Mouse (Mus musculus) heart, embryonic 11.5 days (tissue): ENCODE results near the gene Cyp4f13. TPM values are rescaled to one million over a fixed set of nuclear protein-coding genes. Genes with fewer than 3 reads are reported as not detected.

Experiments used
- ATAC-seq: fragments of 200-750 bp; cut with Nextera tagmentation; replicated peaks from 2 replicates; pipeline ENCODE4 v1.8.0; 2017; ENCODE audit warnings: moderate library complexity; ENCODE audit not compliant: insufficient number of reproducible peaks, low FRiP score, low TSS enrichment
- H3K27ac ChIP-seq: fragments of 300-500 bp; sonication (generic); 2 replicates; pipeline ENCODE4 v1.5.1; 2014; ENCODE audit warnings: mild to moderate bottlenecking, low read depth, low read length
- H3K27me3 ChIP-seq: fragments of 300-500 bp; sonication (generic); 2 replicates; pipeline ENCODE4 v1.6.1; 2014; ENCODE audit warnings: mild to moderate bottlenecking, low read length, mixed read lengths; ENCODE audit not compliant: control insufficient read depth, insufficient read depth
- H3K36me3 ChIP-seq: fragments of 300-500 bp; sonication (generic); 2 replicates; pipeline ENCODE4 v1.6.1; 2014; ENCODE audit warnings: mild to moderate bottlenecking, low read length, moderate library complexity, mixed read lengths; ENCODE audit not compliant: control insufficient read depth, insufficient read depth
- H3K4me1 ChIP-seq: fragments of 300-500 bp; sonication (generic); 2 replicates; pipeline ENCODE4 v1.6.1; 2014; ENCODE audit warnings: low read length; ENCODE audit not compliant: control insufficient read depth, insufficient read depth
- H3K4me2 ChIP-seq: fragments of 300-500 bp; sonication (generic); 2 replicates; pipeline ENCODE4 v1.6.1; 2014; ENCODE audit warnings: mild to moderate bottlenecking, moderate library complexity
- H3K4me3 ChIP-seq: fragments of 300-500 bp; sonication (generic); 2 replicates; pipeline ENCODE4 v1.5.1; 2014; ENCODE audit warnings: low read depth, low read length
- H3K9ac ChIP-seq: fragments of 300-500 bp; sonication (generic); 2 replicates; pipeline ENCODE4 v1.6.1; 2014; ENCODE audit warnings: mild to moderate bottlenecking, low read depth, low read length, moderate library complexity
- H3K9me3 ChIP-seq: fragments of 300-500 bp; sonication (generic); replicated peaks from 2 replicates; pipeline ENCODE4 v1.6.1; 2016; ENCODE audit warnings: low read length; ENCODE audit not compliant: control insufficient read depth
- WGBS: fragments of 180-500 bp; shearing (Covaris S2); extraction: QIAGEN DNeasy Blood & Tissue Kit; methylation state at CpG from one replicate; pipeline ENCODE4 v1.1.7; 2014; ENCODE audit not compliant: insufficient replicate concordance; 5-methylcytosine and 5-hydroxymethylcytosine counted together
- polyA plus RNA-seq: library from polyadenylated mRNA; unstranded; fragments of >200 nt; fragmentation: Nextera tagmentation; extraction: Ambion mirVana; gene quantifications from 2 replicates; pipeline ENCODE4 v1.2.1, GENCODE M21; 2014

The Cyp4f13 gene
- 7.4 and 9.0 TPM in 2 replicates for polyA plus RNA-seq

DNA sequence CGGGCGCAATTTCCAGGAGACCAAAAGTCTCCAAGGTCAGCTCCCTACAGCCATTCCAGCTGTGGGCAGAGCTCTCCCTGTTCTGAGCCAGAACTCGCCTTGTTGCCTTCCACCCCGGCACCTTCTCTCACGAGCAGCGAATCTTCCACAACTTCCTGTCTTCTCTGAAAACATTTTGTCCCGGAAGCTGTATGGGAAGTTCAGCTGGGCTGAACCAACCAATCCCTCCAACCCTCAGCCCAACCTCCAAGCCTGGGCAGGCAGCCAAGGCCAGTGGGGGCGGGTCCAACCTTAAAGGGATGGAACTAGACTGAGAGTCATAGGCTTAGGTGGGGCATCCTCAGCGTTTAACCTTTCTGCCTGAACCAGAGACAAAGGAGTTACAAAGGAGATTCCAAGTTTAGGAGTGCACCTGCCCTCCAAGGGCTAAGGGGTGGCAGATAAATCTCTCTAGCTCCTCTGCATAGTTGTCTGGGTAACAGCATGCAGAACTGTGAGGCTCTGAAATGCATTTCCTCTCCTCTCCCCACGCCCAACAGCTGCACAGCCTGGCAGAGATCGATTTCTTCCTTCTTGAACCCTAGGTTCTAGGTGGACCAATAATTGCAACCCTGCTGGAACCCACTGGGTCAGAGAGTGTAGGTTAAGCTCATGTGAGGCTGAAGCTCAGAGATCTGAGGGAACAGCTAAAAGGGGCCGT, at the start of gene Cyp4f13:
Cyp4f13 (minus strand) TSS at position 188 of the 700 bp plus-strand sequence.
- Histone ChIP-seq H3K36me3 (no peaks in the 10 kb centered on the region), H3K9me3 (no peaks in the 10 kb centered on the region), H3K4me2 (peak within 1 kb of the TSS; percentile 88), H3K4me3 (peak within 1 kb of the TSS; percentile 49), H3K9ac (peak within 1 kb of the TSS; percentile 60), H3K27ac (0 out of 2 replicates have a peak within 1 kb of the TSS, but pooled peaks have one; percentile 35), H3K27me3 (no peaks in the 10 kb centered on the region), H3K4me1 (peaks cover 11% of the 10 kb centered on the region)
- peak; percentile 92 for ATAC-seq
- 31% methylated on average over 12 of the region's 12 CpGs for WGBS

DNA sequence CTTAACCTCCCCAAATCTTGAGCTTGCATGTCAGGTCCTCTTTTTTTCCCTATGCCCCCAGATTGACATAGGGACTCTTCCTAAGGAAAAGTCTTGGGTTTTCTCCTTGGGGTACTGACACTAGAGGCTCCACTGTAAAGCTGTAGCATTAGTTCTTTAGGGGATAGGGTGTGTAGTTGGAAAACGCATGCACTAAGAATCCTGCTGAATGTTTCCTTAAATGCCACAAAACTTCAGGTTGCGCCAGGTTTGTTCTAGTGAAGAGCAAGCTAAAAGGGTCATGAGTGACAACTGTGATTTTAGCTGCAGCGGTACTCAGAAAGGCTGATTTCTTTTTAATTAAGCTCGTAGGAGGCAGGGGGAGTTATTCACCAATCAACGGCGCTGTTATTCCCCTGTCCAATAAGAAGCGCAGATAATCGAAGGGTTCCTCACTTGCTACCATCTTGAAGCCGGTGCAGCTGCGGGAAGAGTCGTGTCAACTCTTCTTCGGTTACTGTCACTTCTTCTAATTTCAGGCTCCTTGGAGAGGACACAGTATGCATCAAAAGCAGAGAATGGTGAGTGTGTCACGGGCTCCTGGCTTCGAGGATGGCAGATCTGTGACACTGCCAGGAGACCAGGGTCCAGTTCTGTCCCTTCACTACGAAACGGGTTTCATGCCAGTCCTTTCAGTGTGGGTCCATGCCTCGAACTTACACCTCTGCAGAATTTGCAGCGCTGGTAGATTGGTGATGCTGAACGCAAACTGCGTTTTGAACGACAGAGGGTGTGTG, 45.7 kb upstream of the Cyp4f13 start, which contains the start of gene Zfp952:
Zfp952 (plus strand) TSS at position 431 of the 776 bp plus-strand sequence.
- H3K4me1 ChIP-seq: peaks cover 5% of the 10 kb centered on the region; the same call in 1 of the 2 replicates
- H3K4me2 ChIP-seq: peak within 1 kb of the TSS; percentile 73
- 2% methylated on average over 21 of the region's 21 CpGs for WGBS
- H3K4me3 ChIP-seq: peak within 1 kb of the TSS; percentile 69
- no peaks in the 10 kb centered on the region for H3K9me3 ChIP-seq
- no peaks in the 10 kb centered on the region for H3K27me3 ChIP-seq
- H3K9ac ChIP-seq: peak within 1 kb of the TSS; percentile 82
- H3K27ac ChIP-seq: peak within 1 kb of the TSS; percentile 23; the same call in 1 of the 2 replicates
- peak; percentile 86 for ATAC-seq
- H3K36me3 ChIP-seq: peaks cover 3% of the 10 kb centered on the region; the same call in 1 of the 2 replicates

DNA sequence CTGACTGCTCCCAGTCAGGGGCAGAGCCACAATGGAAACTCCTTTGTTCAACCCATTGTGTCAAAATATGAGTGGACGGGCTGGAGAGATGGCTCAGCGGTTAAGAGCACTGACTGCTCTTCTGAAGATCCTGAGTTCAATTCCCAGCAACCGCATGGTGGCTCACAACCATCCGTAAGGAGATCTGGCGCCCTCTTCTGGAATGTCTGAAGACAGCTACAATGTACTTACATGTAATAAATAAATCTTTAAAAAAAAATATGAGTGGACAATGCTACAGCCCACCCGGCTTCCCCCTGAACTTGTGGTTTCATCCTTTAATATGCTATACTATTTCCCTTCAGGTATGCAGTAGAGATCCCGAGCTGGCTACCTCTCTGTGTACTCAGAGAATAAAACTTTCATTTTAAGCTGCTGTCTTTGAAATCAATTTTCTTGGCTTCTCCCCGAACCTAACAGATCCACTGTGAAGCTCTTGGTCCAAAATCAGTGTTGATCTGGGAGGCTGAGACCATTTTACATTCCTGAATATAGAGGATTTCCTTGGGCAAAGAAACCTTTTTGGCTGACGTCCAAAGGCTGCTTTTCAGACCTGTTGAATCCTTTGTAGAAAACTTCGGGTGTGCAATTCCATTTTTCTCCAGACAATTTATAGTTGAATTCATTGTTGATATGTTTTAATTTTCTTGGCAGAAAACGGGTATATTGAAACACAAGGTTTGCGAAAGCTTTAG, 44.9 kb upstream of the Cyp4f13 start:
- no peaks in the 10 kb centered on the region for H3K27me3 ChIP-seq
- H3K4me2 ChIP-seq: peak overlapping the region; percentile 73
- no peak for ATAC-seq
- H3K4me1 ChIP-seq: peaks cover 5% of the 10 kb centered on the region; the same call in 1 of the 2 replicates
- H3K9me3 ChIP-seq: no peaks in the 10 kb centered on the region
- H3K36me3 ChIP-seq: peaks cover 3% of the 10 kb centered on the region; the same call in 1 of the 2 replicates
- H3K27ac ChIP-seq: no peak overlapping the region
- 66% methylated on average over 12 of the region's 12 CpGs for WGBS
- peak overlapping the region; percentile 69 for H3K4me3 ChIP-seq
- H3K9ac ChIP-seq: peak overlapping the region; percentile 82

DNA sequence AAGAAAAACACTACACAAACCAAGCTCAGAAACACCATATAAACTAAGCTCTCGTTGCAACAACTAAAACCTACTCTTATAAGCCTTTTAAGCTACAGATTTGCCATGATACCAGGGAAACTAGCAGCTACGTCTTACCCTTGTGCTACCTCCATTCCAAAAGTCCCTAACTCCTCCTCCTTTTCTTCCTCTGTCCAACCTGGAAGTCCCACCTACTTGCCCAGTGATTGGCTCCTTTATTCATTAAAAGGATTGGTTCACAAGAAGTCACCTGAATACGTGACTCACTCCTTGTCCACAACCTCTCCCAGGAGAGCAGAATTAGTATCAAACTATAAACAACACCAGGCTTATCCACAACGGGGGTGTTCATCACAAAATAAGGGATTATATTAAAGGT, 39.1 kb upstream of the Cyp4f13 start:
- no peaks in the 10 kb centered on the region for H3K9me3 ChIP-seq
- no peaks in the 10 kb centered on the region for H3K4me1 ChIP-seq
- H3K4me2 ChIP-seq: no peak overlapping the region
- H3K9ac ChIP-seq: no peak overlapping the region
- H3K36me3 ChIP-seq: no peaks in the 10 kb centered on the region
- no peak overlapping the region for H3K27ac ChIP-seq
- H3K4me3 ChIP-seq: no peak overlapping the region
- ATAC-seq: no peak
- 65% methylated on average over 4 of the region's 4 CpGs for WGBS
- H3K27me3 ChIP-seq: no peaks in the 10 kb centered on the region

GRCm38 (mm10) chr17:32981361-32981760, 34.2 kb upstream of the Cyp4f13 start:
- Histone ChIP-seq H3K27me3 (no peaks in the 10 kb centered on the region), H3K4me2 (no peak overlapping the region), H3K9me3 (no peaks in the 10 kb centered on the region), H3K27ac (no peak overlapping the region), H3K36me3 (peaks cover 28% of the 10 kb centered on the region), H3K4me3 (no peak overlapping the region), H3K4me1 (no peaks in the 10 kb centered on the region), H3K9ac (no peak overlapping the region)
- no peak for ATAC-seq
- WGBS: 70% methylated on average over 4 of the region's 4 CpGs

- peak; percentile 99 for ATAC-seq
- peak within 1 kb of the TSS; percentile 89 for H3K27ac ChIP-seq
- no peaks in the 10 kb centered on the region for H3K27me3 ChIP-seq
- peaks cover 6% of the 10 kb centered on the region for H3K4me1 ChIP-seq
- WGBS: under 1% methylated on average over 33 of the region's 33 CpGs
- peak within 1 kb of the TSS; percentile 84 for H3K9ac ChIP-seq
- H3K4me2 ChIP-seq: peak within 1 kb of the TSS; percentile 92
- peak within 1 kb of the TSS; percentile 90 for H3K4me3 ChIP-seq
- no peaks in the 10 kb centered on the region for H3K9me3 ChIP-seq
- no peaks in the 10 kb centered on the region for H3K36me3 ChIP-seq
These were observed 18.6 kb upstream of the Cyp4f13 start, which contains the start of gene Zfp472 for GRCm38 (mm10) chr17:32965623-32966290. Gene Zfp472 (plus strand): TSS chr17:32965814.

DNA sequence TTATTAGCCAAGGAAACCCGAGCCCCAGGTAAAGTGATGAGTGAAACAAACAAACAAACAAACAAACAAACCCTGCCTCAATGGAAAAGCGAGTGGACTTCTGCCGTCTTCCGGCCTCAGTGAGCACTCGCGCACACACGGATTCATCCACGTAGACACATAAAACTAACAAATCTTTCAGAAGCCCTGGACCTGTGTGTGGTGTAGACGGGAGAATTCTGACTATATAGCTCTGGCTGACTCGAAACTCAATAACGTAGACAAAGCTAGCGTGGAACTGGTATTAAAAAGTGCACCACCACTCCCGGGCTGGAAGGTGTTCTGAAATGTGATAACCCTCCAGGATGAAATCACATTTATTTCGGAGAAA, 18.0 kb upstream of the Cyp4f13 start:
- no peaks in the 10 kb centered on the region for H3K27me3 ChIP-seq
- peak; percentile 16; the same call in 1 of the 2 replicates for ATAC-seq
- peak overlapping the region; percentile 92 for H3K4me2 ChIP-seq
- peaks cover 6% of the 10 kb centered on the region for H3K4me1 ChIP-seq
- H3K9ac ChIP-seq: peak overlapping the region; percentile 84
- H3K36me3 ChIP-seq: no peaks in the 10 kb centered on the region
- peak overlapping the region; percentile 89; the same call in 1 of the 2 replicates for H3K27ac ChIP-seq
- no peaks in the 10 kb centered on the region for H3K9me3 ChIP-seq
- peak overlapping the region; percentile 90 for H3K4me3 ChIP-seq
- under 1% methylated on average over 14 of the region's 14 CpGs for WGBS

DNA sequence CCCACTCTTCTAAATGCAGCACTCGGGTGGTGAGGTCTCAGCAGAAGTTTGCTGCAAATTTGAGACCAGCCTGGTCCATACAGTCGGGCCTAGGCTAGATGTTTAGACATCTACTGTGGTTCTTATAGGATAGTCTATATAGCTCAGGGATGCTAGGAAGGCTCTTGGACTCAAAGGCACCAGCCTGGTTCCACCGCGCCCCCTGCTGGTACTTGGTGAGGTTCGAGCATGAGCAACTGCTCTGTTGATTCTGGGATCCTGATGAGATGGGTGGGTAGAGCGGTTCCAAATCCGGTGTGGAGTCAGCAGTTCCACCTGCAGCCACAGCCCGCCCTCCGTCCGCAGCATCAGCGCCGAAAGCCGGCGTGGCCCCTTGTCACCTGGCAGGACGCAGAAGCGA, 4.2 kb upstream of the Cyp4f13 start:
- H3K4me1 ChIP-seq: peaks cover 8% of the 10 kb centered on the region
- H3K36me3 ChIP-seq: no peaks in the 10 kb centered on the region
- ATAC-seq: no peak
- no peaks in the 10 kb centered on the region for H3K9me3 ChIP-seq
- 26% methylated on average over 16 of the region's 16 CpGs for WGBS
- H3K4me3 ChIP-seq: no peak overlapping the region
- no peak overlapping the region for H3K4me2 ChIP-seq
- H3K27me3 ChIP-seq: no peaks in the 10 kb centered on the region
- no peak overlapping the region for H3K27ac ChIP-seq
- H3K9ac ChIP-seq: no peak overlapping the region
